Mouse (Mus musculus): Measurements from ENCODE around the gene Zbtb8os. TPM values are rescaled to one million over a fixed set of nuclear protein-coding genes. Genes with fewer than 3 reads are reported as not detected.

Gene Zbtb8os
- total and polyA plus RNA-seq, 2 experiments from 2014 or later: 5.9 to 20.7 TPM

DNA sequence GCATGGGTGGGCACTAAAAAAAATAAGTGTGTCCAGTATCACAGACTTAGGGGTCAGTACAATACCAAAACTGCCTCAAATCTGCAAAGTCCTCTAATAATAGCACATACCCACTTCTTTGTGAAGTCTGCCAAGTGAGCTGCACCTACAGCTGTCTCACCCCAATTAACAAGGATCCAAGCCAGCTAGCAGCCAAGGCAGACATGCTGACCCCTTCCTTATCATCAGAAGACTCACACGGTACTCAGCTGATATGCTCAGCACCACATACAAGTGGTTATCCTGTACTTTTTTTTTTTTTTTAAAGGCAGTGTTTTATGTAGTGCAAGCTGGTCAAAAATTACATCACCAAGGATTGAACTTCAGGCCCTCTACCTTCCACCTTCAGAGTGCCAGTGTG is 31.2 kb upstream of the Zbtb8os start:
- no peak for DNase-seq
- 71% methylated on average over 1 of the region's 1 CpGs for WGBS

DNA sequence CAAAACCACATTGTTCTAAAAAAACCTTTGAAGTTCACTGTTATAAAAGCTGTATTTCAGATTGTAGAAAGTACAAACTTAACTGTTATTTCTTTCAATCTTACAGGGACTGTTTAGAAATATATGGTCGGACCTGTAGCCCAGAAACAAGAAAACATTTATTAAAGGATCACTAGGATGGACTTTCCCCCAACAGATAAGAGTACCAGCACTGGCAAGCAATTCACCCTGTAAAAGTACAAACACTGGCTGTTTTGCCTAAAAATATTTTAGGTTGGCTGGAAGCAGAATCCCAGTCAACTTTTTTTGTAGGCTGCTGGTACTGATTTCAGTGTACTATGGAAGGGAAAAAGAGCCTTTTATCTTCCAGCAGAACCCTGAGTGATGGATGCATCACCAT is 27.6 kb upstream of the Zbtb8os start:
- Histone ChIP-seq H3K36me3 (ENCODE audit: insufficient read depth) (peaks cover 49% of the 10 kb centered on the region), H3K9me3 (ENCODE audit: low read length) (no peaks in the 10 kb centered on the region), H3K9ac (no peak overlapping the region), H3K27ac (ENCODE audit: low read depth, low read length) (no peak overlapping the region), H3K27me3 (ENCODE audit: insufficient read depth, low read length) (no peaks in the 10 kb centered on the region), H3K4me3 (ENCODE audit: low read depth, low read length) (no peak overlapping the region), H3K4me2 (ENCODE audit: low read depth) (no peak overlapping the region), H3K4me1 (ENCODE audit: insufficient read depth) (no peaks in the 10 kb centered on the region)
- 98% methylated on average over 1 of the region's 1 CpGs for WGBS
- no peak for DNase-seq
- no peak for TF ChIP-seq CTCF (IDR thresholded peaks at IDR 0.05; ENCODE audit: low read depth)
- ATAC-seq: no peak

More for the DNA sequence above, 31.2 kb upstream of the Zbtb8os start:
- Histone ChIP-seq H3K27me3 (ENCODE audit: insufficient read depth, low read length) (no peaks in the 10 kb centered on the region), H3K27ac (ENCODE audit: low read depth, low read length) (no peak overlapping the region), H3K4me1 (ENCODE audit: insufficient read depth) (no peaks in the 10 kb centered on the region), H3K9me3 (ENCODE audit: low read length) (no peaks in the 10 kb centered on the region), H3K9ac (no peak overlapping the region), H3K4me2 (ENCODE audit: low read depth) (no peak overlapping the region), H3K36me3 (ENCODE audit: insufficient read depth) (peaks cover 27% of the 10 kb centered on the region), H3K4me3 (ENCODE audit: low read depth, low read length) (no peak overlapping the region)
- no peak for ATAC-seq
- TF ChIP-seq CTCF (IDR thresholded peaks at IDR 0.05; ENCODE audit: low read depth): no peak

DNA sequence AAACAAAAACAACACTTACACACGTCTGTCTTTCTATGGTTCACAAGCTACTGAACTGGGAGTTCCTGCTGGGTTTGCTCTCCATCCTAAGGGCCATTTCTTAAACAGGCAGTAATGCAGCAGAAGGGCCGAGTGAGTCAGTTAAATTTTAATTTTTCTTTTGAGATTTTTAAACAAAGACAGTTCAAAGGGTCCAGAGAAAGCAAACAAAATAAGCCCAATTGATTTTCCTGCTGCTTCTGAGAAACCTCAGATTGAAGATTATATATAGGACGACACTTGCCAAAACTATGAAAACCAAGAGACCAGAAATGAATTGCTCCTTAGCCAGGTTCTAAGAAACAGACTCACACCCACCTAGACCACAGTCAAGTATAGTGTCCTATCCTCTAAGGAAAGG is 21.6 kb upstream of the Zbtb8os start:
- H3K36me3 ChIP-seq (ENCODE audit: insufficient read depth): peaks cover 64% of the 10 kb centered on the region
- DNase-seq (no peak), ATAC-seq (no peak)
- no peaks in the 10 kb centered on the region for H3K4me1 ChIP-seq (ENCODE audit: insufficient read depth)
- no peak for TF ChIP-seq CTCF (IDR thresholded peaks at IDR 0.05; ENCODE audit: low read depth)
- no peaks in the 10 kb centered on the region for H3K27me3 ChIP-seq (ENCODE audit: insufficient read depth, low read length)
- no peak overlapping the region for H3K27ac ChIP-seq (ENCODE audit: low read depth, low read length)
- H3K4me2 ChIP-seq (ENCODE audit: low read depth): no peak overlapping the region
- no peak overlapping the region for H3K9ac ChIP-seq
- no peaks in the 10 kb centered on the region for H3K9me3 ChIP-seq (ENCODE audit: low read length)
- 81% methylated on average over 3 of the region's 3 CpGs for WGBS
- no peak overlapping the region for H3K4me3 ChIP-seq (ENCODE audit: low read depth, low read length)

DNA sequence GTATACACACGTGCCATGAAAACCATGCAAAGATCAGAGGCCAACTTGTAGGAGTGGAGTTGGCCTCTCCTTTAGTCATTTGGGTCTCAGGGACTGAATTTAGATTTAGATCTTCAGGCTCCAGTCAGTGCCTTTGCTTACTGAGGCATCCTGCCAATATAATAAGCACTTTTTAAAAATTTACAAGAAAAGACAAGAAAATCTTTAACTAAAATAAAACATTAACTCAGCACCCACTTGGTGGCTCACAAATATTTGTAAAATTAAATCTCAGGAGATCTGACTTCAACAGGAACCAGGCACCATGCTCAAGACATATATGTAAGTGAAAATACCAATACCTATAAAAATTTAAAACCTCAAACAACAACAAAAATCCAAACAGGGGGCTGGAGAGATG is 14.6 kb upstream of the Zbtb8os start:
- no peak for DNase-seq
- Histone ChIP-seq H3K9me3 (ENCODE audit: low read length) (no peaks in the 10 kb centered on the region), H3K4me2 (ENCODE audit: low read depth) (no peak overlapping the region), H3K9ac (no peak overlapping the region), H3K4me1 (ENCODE audit: insufficient read depth) (no peaks in the 10 kb centered on the region), H3K27ac (ENCODE audit: low read depth, low read length) (no peak overlapping the region), H3K4me3 (ENCODE audit: low read depth, low read length) (no peak overlapping the region), H3K27me3 (ENCODE audit: insufficient read depth, low read length) (no peaks in the 10 kb centered on the region), H3K36me3 (ENCODE audit: insufficient read depth) (peaks cover 52% of the 10 kb centered on the region)
- no peak for TF ChIP-seq CTCF (IDR thresholded peaks at IDR 0.05; ENCODE audit: low read depth)
- ATAC-seq: no peak
- 95% methylated on average over 1 of the region's 1 CpGs for WGBS

DNA sequence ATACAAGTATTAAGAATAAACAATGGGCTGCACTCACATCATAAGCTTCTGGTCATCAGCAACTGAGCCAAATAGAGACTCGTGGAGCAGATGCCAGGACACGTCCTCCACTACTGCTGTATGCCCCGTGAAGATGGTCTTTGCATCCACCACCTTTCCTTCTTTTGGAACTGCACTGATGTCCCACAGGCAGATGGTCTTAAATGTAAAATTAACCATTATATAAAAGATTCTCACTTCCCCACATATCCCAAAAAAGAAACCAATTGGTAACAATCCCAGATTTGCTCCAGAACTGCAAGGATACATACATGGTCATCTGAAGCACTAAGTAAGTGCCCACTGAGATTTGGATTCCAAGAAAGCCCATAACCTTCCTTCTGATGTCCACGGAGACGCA is 13.5 kb upstream of the Zbtb8os start:
- Histone ChIP-seq H3K36me3 (ENCODE audit: insufficient read depth) (peaks cover 51% of the 10 kb centered on the region), H3K4me1 (ENCODE audit: insufficient read depth) (no peaks in the 10 kb centered on the region), H3K27ac (ENCODE audit: low read depth, low read length) (no peak overlapping the region), H3K27me3 (ENCODE audit: insufficient read depth, low read length) (no peaks in the 10 kb centered on the region), H3K4me2 (ENCODE audit: low read depth) (no peak overlapping the region), H3K9me3 (ENCODE audit: low read length) (no peaks in the 10 kb centered on the region), H3K9ac (no peak overlapping the region), H3K4me3 (ENCODE audit: low read depth, low read length) (no peak overlapping the region)
- DNase-seq: no peak
- ATAC-seq: no peak
- WGBS: 96% methylated on average over 5 of the region's 5 CpGs
- no peak for TF ChIP-seq CTCF (IDR thresholded peaks at IDR 0.05; ENCODE audit: low read depth)

DNA sequence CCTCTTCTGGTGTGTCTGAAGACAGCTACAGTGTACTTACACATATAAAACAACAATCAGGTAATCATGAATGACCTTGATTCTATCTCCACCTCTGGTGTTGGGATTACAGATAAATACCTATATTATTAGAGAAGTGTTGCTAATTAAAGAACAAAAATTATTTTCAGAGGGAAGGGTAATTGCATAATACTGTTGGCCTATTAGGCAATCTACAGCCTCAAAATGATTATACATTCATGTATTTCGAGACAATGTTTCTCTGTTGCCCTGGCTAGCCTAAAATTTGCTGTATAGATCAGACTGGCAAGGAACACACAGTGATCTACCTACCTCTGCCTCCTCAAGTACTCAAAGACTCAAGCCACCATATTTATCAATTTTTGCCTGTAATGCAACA is 12.0 kb upstream of the Zbtb8os start:
- Histone ChIP-seq H3K4me3 (ENCODE audit: low read depth, low read length) (no peak overlapping the region), H3K9me3 (ENCODE audit: low read length) (no peaks in the 10 kb centered on the region), H3K4me1 (ENCODE audit: insufficient read depth) (no peaks in the 10 kb centered on the region), H3K4me2 (ENCODE audit: low read depth) (no peak overlapping the region), H3K9ac (no peak overlapping the region), H3K27ac (ENCODE audit: low read depth, low read length) (no peak overlapping the region), H3K36me3 (ENCODE audit: insufficient read depth) (peaks cover 51% of the 10 kb centered on the region), H3K27me3 (ENCODE audit: insufficient read depth, low read length) (no peaks in the 10 kb centered on the region)
- no peak for DNase-seq
- no peak for ATAC-seq
- 86% methylated on average over 1 of the region's 1 CpGs for WGBS
- no peak for TF ChIP-seq CTCF (IDR thresholded peaks at IDR 0.05; ENCODE audit: low read depth)

DNA sequence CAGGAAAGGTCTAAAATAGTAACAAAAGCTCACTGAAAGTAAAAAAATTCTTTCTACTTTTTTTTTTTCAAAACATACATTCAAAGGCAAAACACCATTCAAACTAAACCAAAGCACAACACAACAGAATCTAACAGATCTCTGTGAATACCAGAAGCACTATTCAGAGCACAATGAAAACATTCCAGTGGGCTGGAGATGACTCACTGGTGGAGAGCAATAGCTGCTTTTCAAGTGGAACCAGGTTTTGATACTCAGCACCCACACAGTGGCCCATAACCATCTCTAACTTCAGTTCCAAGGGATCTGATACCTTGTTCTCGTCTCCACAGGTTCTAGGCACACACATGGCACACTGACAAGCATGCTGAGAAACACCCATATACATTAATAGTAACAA is 10.7 kb upstream of the Zbtb8os start:
- WGBS: 83% methylated on average over 1 of the region's 1 CpGs
- Histone ChIP-seq H3K36me3 (ENCODE audit: insufficient read depth) (peaks cover 48% of the 10 kb centered on the region), H3K4me2 (ENCODE audit: low read depth) (no peak overlapping the region), H3K9ac (no peak overlapping the region), H3K9me3 (ENCODE audit: low read length) (no peaks in the 10 kb centered on the region), H3K27me3 (ENCODE audit: insufficient read depth, low read length) (no peaks in the 10 kb centered on the region), H3K4me3 (ENCODE audit: low read depth, low read length) (no peak overlapping the region), H3K4me1 (ENCODE audit: insufficient read depth) (no peaks in the 10 kb centered on the region), H3K27ac (ENCODE audit: low read depth, low read length) (no peak overlapping the region)
- DNase-seq (no peak), ATAC-seq (no peak)
- no peak for TF ChIP-seq CTCF (IDR thresholded peaks at IDR 0.05; ENCODE audit: low read depth)

DNA sequence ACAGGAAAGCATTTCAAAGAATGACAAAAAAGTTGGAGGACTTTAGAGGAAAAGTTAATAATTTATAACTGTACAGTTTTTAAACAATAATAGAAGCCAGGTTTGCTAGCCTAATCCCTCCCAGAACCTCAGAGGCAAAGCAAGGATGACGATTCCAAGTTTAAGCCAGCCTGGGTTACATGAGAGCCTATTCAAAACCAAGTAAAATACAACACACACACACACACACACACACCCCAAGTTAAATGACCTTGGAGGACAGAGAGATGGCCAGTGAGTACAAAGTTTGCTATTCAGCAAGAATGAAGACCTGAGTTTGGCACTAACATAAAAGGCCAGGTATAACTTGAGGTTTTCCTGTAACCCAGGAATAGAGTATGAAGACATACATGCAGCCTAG is 9.3 kb upstream of the Zbtb8os start:
- Histone ChIP-seq H3K9me3 (ENCODE audit: low read length) (no peaks in the 10 kb centered on the region), H3K4me2 (ENCODE audit: low read depth) (no peak overlapping the region), H3K27me3 (ENCODE audit: insufficient read depth, low read length) (no peaks in the 10 kb centered on the region), H3K9ac (no peak overlapping the region), H3K27ac (ENCODE audit: low read depth, low read length) (no peak overlapping the region), H3K36me3 (ENCODE audit: insufficient read depth) (peaks cover 41% of the 10 kb centered on the region), H3K4me3 (ENCODE audit: low read depth, low read length) (no peak overlapping the region), H3K4me1 (ENCODE audit: insufficient read depth) (0 out of 2 replicates have a peak, but pooled peaks cover 1% of the 10 kb centered on the region)
- 70% methylated on average over 1 of the region's 1 CpGs for WGBS
- TF ChIP-seq CTCF (IDR thresholded peaks at IDR 0.05; ENCODE audit: low read depth): no peak
- no peak for DNase-seq
- no peak for ATAC-seq

All from forebrain, postnatal 0 days (tissue).